Mouse (Mus musculus) testis, adult 2 months (tissue): ENCODE results near the gene Sidt1.

Experiments used
- CTCF ChIP-seq: fragments of 200-500 bp; IDR thresholded peaks from 2 replicates; pipeline ENCODE4 v1.5.1; 2012; ENCODE audit warnings: low read depth, mild to moderate bottlenecking, inconsistent platforms, low read length, moderate library complexity; ENCODE audit not compliant: control insufficient read depth, insufficient read depth, insufficient replicate concordance
- POLR2A ChIP-seq: fragments of 200-500 bp; IDR thresholded peaks from 2 replicates; pipeline ENCODE4 v1.6.1; 2012; ENCODE audit warnings: low read depth, mild to moderate bottlenecking, inconsistent platforms, low read length, moderate library complexity; ENCODE audit not compliant: control insufficient read depth

DNA sequence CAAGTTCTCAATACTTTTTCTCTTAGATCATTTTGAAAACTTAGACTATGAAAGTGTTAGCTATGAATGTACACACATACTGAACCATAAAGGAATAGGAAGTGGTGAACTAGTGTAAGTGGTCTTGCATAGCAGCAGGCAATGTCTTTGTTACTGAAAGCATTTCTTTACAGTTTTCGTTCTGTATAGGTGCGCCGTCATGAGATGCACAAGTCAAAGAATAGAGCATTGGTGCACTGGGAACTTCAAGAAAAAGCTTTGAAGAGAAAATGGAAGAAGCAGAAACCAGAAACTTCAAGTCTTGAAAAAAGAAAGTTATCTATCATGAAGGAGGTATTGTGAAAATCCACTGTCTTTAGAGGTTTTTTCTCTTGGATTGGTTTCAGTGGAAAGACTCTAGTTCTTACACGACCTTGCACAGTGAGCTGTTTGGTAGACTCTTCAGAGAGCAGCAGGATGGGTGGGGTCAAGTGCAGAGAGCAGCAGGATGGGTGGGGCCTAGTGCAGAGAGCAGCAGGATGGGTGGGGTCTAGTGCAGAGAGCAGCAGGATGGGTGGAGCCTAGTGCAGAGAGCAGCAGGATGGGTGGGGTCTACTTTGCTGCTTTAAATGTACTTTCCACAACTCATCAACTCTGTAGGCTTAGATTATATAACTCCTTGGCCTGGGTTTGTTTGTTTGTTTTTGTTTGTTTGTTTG is 24.7 kb upstream of the Sidt1 start:
- TF ChIP-seq POLR2A (no peak), CTCF (no peak)
